Mouse (Mus musculus): ENCODE measurements at regions not wholly inside any gene's neighbourhood (a gene's known extent, or its start where the extent isn't known, plus 50 kb on each side); places are given as distances from the start of the nearest gene placed in this dataset.

- no peak for DNase-seq (ENCODE audit: low read depth, low spot score)
These were observed 459.6 kb downstream of the Psat1 start for GRCm38 (mm10) chr19:15487576-15487975.

- no peak for DNase-seq (ENCODE audit: low read depth, low spot score)
These were observed 465.5 kb downstream of the Psat1 start for GRCm38 (mm10) chr19:15481605-15482004.

- no peak for DNase-seq (ENCODE audit: low read depth, low spot score)
These were observed 477.6 kb downstream of the Psat1 start for GRCm38 (mm10) chr19:15469541-15469940.

DNA sequence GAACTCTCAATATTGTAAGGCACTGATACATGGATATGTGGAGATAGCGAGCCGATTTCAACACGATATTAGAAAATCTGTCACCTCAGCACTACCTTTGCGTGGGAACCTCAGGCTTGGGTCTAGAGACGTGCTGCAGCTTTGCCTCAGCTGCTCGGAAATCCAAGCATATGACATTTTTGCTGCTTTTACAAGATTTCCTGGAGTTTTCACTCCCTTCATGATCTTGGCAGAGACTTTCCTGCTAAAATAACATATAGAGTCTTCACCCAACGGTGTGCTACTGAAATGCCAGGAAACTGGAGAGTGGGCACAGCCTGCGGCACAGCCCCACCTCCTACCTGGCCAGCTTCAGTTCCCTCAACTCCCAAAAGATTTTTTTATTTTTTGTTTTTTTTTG lies 480.4 kb downstream of the Psat1 start:
- DNase-seq (ENCODE audit: low read depth, low spot score), result no peak

DNA sequence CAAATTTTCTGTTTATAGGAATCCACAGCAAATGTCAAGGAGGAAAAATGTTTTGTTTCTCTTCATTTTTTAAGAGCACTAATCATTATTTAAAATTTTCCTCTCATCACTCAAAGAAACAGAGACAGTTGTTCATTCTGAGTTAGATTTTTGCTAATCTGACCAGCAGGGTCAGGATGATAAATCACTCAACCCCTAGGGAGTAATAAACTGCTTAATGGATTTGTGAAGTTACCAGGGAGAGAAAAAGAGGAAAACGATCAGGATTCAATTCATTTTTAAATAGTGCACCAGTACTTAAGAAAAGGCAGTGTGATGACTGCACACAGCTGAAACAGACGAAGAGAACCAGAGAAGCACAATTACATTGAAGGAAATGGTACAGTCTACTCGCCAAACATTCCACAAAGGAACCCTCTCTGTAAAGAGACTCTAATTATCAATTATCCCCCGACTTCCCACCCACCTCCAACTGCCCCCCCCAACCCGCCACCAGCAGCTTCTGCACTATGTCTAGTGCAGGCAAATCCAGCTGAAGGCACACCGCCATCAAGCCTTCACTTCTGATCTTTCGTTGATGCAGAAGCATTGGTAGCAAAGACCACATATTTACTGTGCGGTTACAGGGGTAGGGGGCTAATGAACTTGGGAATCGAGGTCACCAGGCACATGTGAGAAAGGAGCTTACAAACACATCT lies 481.9 kb downstream of the Psat1 start:
- no peak for DNase-seq (ENCODE audit: low read depth, low spot score)

GRCm38 (mm10) chr19:15457793-15458192 lies 489.3 kb downstream of the Psat1 start:
- DNase-seq (ENCODE audit: low read depth, low spot score), result no peak

DNA sequence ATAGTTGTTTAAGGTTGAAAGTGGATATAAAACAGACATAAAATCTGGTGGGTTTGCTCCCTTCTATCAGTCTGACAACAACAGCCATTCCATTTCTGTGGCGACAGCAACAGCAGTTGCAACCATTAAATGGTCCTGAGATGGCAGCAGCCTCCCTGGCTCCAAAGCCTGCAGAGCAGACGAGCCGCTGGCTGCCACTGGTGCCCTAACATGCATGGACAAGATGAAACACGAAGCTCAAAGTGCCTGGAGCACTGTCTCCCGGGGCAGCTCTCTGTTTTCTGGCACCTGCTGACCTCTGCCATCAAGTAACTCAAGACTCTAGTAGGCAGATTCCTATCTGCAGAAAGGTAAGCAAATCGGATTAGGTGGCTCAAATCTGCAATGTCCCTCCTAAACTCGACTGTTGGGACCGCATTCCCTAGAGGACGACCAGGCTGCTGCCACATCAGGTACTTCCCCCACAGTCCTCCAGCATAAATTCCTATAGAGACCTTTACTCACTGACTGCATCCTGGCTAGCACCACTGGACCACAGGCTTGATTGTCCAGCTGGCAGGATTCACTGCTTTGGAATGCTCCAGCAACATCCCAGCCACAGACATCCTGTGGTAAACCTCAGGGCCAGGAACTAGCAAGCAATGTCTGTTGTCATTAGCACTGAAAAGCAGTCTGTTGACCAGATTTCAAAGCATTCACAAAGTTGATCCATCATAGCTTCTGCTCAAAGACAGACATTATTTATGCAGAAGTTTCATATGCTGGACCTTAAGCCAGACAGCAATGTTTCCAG lies 490.0 kb downstream of the Psat1 start:
- no peak for DNase-seq (ENCODE audit: low read depth, low spot score)

DNA sequence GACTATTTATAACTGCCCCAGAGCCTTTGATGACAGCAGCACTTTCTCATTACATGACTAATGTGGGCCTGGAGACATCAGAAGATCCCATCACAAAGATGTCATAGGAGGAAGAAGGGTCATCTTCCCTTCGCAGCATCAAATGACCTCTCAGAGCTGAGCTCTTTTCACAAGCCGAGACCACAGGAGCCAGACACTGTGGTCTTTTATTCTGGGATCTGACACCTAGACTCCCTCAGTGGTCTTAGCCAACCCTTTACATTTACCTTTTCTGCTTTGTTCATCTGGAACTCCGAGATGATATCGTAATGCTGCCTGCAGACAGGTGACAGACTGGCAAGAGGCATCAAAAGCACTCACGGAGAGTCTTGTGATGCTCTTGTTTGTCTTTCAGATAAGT lies 498.1 kb downstream of the Psat1 start:
- DNase-seq (ENCODE audit: low read depth, low spot score), result no peak

DNA sequence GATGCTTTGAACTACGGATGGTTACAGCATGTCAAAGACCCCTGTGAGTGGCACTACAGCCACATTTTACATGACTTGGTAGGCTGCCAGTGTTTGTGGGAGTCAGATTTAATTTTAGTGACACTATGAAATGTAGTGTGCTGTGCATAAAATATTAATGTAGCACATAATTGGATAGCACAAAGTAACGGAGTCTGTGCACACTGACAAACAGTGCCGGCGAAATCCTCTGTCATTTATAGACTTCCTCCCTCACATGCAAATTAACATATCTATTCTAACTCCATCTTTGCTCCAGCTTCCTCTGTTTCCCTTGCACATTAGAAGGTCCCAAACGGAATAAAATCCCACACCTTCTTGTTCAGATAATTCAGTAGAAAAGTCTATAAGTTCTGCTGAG lies 515.3 kb downstream of the Psat1 start:
- no peak for DNase-seq (ENCODE audit: low read depth, low spot score)

GRCm38 (mm10) chr19:15421311-15421710 lies 525.8 kb downstream of the Psat1 start:
- DNase-seq (ENCODE audit: low read depth, low spot score), result no peak

DNA sequence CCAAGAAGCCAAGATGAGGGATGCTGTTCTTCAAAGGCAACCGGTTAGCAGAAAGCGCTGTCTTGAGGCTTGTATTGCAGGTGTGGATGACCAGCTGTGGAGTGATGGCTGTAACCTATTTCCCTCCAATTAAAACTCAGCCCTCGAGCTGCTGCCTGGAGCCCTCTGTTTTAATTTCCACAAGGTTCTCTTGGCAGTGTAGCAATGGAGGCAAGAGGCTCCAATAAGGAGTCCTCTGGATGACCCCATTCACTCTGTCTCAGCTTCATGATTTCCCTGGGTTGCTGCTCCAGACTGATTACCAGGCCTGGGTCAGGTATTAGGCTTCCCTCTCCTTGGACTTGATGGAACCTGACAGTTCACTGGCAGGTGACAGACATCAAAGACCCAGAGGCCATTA lies 548.5 kb downstream of the Psat1 start:
- DNase-seq (ENCODE audit: low read depth, low spot score), result no peak

DNA sequence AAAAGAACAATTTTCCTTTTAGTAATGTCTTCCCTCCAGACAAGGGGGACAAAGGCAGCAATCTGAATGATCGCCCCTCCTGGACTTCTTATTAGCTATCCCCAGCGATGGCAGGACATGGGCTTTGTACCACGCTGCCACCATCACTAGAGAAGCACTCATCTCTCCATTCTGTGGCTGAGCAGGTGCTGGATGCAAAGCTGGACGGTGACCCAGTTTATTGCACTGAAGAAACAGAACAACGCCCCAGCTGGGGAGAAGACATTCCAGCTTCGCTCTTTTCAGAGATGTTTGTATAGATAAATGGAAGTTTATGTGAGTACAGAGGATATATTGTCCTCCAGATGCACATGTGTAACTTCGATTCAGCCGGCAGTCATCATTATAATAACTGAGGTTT lies 575.5 kb downstream of the Psat1 start:
- no peak for DNase-seq (ENCODE audit: low read depth, low spot score)

DNA sequence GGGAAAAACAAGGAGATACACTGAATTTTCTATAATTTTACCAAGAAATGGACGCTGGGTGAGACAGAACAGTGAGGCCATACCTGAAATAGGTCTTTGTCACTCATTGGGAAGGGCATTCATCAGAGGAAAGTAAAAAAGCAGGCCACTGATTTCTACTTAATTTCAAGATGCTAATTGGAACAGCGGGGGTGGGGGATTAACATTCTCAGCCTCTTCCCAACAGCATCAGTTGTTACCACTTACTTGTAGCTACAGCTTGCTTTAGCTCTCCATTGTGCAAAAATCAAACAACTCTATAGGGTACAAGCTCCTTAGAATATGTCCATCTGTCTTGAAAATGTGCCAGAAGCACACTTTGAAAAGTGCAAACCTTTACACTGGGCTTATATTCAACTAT lies 580.2 kb downstream of the Psat1 start:
- DNase-seq (ENCODE audit: low read depth, low spot score), result no peak

DNA sequence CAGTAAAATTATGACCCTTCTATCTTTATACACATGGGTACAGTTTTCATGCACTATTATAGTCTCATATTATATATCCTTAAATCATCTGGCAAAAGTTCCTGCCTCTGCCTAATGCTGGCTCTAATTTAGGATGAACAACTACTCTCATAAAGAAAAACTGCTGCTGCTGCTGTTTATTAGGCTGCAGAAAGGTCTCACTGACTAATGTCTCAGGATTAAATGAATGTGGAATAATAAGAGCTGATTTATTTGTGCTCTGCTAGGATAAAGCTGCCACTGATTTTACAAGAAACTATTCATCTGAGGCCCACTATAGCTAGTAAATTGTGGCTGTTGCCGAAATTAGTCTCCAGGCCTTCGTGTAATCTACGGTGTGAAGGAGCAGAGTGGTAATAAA lies 590.0 kb downstream of the Psat1 start:
- no peak for DNase-seq (ENCODE audit: low read depth, low spot score)

DNA sequence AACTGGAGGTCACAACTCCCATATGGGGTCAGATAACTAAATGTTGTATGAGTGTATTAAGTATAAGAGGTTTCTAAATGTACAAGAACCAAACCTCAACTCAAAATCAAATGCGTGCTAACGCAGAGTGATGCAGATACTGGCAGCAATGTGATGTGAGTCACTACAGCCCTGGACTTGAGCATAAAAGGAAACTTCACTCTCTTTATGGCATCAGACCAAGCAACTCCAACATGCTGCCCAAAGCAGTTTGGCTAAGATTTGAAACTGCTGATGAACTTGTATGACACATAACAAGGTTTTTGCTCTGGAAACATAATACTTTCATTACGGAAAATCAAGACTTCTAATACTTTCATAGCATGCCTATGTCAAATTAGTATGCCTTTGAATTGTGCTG lies 598.8 kb downstream of the Psat1 start:
- DNase-seq (ENCODE audit: low read depth, low spot score), result no peak

DNA sequence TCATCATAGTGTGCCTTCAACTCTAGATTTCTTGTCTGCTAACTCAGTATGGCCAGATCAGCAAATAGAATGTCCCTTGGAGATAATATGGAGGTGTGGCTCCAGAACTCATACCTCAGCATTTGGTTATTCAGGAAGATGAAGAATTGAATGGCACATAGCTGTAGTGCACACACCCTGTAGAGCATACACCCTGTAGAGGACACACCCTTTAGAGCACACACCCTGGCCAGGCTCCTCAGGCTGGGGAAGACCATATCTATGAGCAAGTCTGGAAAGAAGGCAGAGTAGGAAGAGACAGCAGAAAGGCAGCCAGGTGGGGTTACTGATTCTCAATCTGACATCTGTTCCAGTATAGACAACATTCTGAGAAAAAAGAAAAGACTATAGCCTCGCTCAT lies 604.9 kb downstream of the Psat1 start:
- DNase-seq (ENCODE audit: low read depth, low spot score), result no peak

DNA sequence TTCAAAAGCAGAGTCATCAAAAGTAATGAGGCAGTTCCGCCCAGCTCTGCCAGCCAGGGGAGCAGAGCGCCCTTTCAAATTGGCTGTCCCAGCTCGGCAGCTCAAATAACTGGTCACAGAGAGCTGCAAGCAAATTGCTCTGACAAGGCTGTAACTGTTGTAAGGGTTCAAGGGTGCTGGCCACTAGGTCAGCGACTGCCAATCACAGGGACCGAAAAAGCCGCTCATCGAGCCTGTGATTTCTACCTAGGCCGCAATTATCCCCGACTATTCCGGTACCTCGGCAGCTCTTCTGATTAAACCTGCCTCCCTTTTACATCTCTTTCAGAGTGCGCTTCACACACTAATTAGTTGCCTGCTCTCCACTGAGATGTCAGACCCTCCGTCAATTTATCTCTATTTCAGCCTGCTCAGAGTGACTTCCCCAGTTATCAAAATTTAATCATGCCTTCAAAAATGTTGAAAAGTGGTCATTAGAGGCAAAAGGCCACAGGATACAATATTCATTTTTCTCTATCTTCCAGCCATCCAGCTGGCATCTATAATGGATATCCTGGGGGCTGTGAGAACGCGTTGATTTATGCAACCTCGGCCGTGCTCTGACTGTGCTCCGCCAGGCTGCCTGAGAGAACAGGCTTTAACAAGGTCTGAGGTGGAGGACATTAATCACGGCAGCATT lies 606.7 kb downstream of the Psat1 start:
- no peak for DNase-seq (ENCODE audit: low read depth, low spot score)

DNA sequence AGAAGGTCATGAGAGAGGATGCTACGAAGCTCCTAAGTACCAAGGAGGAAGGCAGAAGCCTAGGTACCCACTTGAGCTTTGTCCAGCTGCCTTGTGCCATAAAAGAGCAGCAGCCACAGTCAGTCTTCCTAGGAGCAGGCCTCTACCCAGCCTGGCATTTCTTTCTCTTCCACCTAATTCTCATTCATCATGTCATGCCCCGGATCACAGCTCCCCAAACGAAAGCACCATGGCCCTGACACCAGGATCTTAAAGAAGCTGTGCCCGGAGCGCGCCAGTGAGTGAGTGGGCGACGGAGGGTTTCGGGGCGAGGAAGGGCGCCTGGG lies 607.2 kb downstream of the Psat1 start:
- DNase-seq (ENCODE audit: low read depth, low spot score), result no peak

DNA sequence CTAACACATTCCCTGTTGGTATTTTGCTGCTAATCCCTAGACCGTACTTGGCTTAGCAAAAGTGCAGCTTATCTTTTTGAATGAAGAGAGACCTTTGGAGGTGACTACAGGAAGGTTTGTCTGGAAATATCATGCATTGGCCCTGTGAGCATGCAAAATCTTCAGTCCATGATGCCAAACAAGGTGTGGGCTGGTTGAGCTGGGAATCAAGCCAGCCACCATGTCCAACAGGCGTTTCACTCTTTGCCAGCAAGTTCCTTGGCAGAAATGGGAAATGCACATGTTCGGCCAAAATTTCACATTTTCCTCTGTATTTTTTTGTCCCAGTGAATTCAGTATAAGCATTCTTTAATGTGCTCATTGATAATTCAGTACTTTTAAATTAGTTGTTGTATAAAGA lies 617.0 kb downstream of the Psat1 start:
- no peak for DNase-seq (ENCODE audit: low read depth, low spot score)

DNA sequence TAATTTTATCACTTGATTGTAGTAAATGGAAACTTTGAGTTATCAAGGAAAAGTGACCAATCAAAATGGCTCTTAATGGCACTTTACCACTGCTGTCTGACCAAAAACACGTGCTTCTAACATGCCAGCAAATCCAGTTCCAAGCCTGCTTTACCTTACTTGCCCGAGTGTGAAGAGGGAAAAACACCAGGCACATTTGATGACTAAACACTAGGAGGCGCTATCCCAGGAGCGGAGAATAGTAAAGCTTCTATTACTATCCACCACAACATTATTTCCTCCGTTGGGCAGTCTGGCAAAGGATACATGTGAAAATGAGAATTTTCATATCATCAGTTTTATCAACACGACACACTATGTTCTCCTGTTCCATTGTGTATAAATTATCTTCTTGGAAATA lies 647.7 kb downstream of the Psat1 start:
- no peak for DNase-seq (ENCODE audit: low read depth, low spot score)

GRCm38 (mm10) chr19:15285016-15285415 lies 662.1 kb downstream of the Psat1 start:
- no peak for DNase-seq (ENCODE audit: low read depth, low spot score)

- DNase-seq (ENCODE audit: low read depth, low spot score), result no peak
These were observed 644.9 kb upstream of the Tle4 start for GRCm38 (mm10) chr19:15242781-15243180.

All from WW6 (cell line).